In genomic region chr19:26788446-26788845, GRCm38 (mm10) we compare ENCODE assay signal across 28 mouse cellular contexts.
"Had no signal": no experiment of that assay in that cellular context is flagged by ENCODE, and none has a peak within 500 bp of the region (broad histone marks: within the 10 kb centered on the region; RNA-seq: fewer than 3 reads in every experiment).

No protein-coding gene starts in this region.

- H3K27me3 ChIP-seq: heart, embryonic 15.5 days; hindbrain, embryonic 13.5 days; hindbrain, embryonic 15.5 days; kidney, embryonic 15.5 days; limb, embryonic 12.5 days; liver, embryonic 13.5 days; liver, embryonic 15.5 days had no signal

- DNase-seq: gastrocnemius, postnatal 14 days; gastrocnemius, postnatal 36 days; heart, adult 11 months; heart, adult 2 months; heart, postnatal 14 days; heart, postnatal 36 days; kidney, adult 11 months; kidney, adult 2 months; kidney, adult 9 months; kidney, postnatal 14 days; kidney, postnatal 4 days; liver; liver, embryonic 13.5 days had no signal

- H3K4me3 ChIP-seq: heart, adult 2 months; heart, embryonic 13.5 days; heart, embryonic 15.5 days; hindbrain, embryonic 13.5 days; hindbrain, embryonic 15.5 days; kidney, embryonic 15.5 days; layer of hippocampus, adult 2 months; left cerebral cortex, adult 2 months; limb, embryonic 10.5 days; limb, embryonic 12.5 days; liver, embryonic 13.5 days; liver, embryonic 15.5 days had no signal

- ATAC-seq: hindbrain, postnatal 0 days; intestine, embryonic 16.5 days had no signal

- H3K27ac ChIP-seq: heart, adult 2 months; heart, embryonic 13.5 days; heart, embryonic 15.5 days; hindbrain, embryonic 13.5 days; hindbrain, embryonic 15.5 days; hindbrain, postnatal 0 days; kidney, embryonic 15.5 days; kidney, postnatal 0 days; layer of hippocampus, adult 2 months; left cerebral cortex, adult 2 months; limb, embryonic 10.5 days; limb, embryonic 12.5 days; liver, embryonic 13.5 days; liver, embryonic 15.5 days had no signal

- H3K9me3 ChIP-seq: heart, embryonic 13.5 days; heart, embryonic 15.5 days; hindbrain, embryonic 13.5 days; hindbrain, embryonic 15.5 days; kidney, embryonic 15.5 days; limb, embryonic 10.5 days; limb, embryonic 12.5 days; liver, embryonic 13.5 days; liver, embryonic 15.5 days had no signal

- H3K4me2 ChIP-seq: heart, embryonic 11.5 days; heart, embryonic 13.5 days; heart, embryonic 15.5 days; hindbrain, embryonic 13.5 days; hindbrain, embryonic 15.5 days; kidney, embryonic 15.5 days; limb, embryonic 12.5 days; liver, embryonic 11.5 days; liver, embryonic 13.5 days; liver, embryonic 15.5 days had no signal

- H3K9ac ChIP-seq: heart, embryonic 13.5 days; heart, embryonic 15.5 days; hindbrain, embryonic 13.5 days; hindbrain, embryonic 15.5 days; kidney, embryonic 15.5 days; limb, embryonic 12.5 days; liver, embryonic 13.5 days; liver, embryonic 15.5 days had no signal

- H3K4me1 ChIP-seq: heart, embryonic 13.5 days; heart, embryonic 15.5 days; hindbrain, embryonic 13.5 days; hindbrain, embryonic 15.5 days; kidney, embryonic 15.5 days; limb, embryonic 12.5 days; liver, embryonic 13.5 days; liver, embryonic 15.5 days had no signal

- H3K36me3 ChIP-seq: heart, embryonic 13.5 days; heart, embryonic 15.5 days; hindbrain, embryonic 13.5 days; hindbrain, embryonic 15.5 days; kidney, embryonic 15.5 days; limb, embryonic 10.5 days; limb, embryonic 12.5 days; liver, embryonic 13.5 days; liver, embryonic 15.5 days had no signal
